Mouse (Mus musculus) cerebellum, postnatal 25 days (tissue): ENCODE data around the gene Map3k15.
A peak's percentile ranks its signal among the peaks of the same experiment; 100 is the strongest.

Source experiments
- DNase-seq, 2 experiments: peaks; one replicate each; pipeline ENCODE4 v3.0.0; 2021; ENCODE audit warnings: mixed read lengths in 2 of 2

Map3k15 gene

DNA sequence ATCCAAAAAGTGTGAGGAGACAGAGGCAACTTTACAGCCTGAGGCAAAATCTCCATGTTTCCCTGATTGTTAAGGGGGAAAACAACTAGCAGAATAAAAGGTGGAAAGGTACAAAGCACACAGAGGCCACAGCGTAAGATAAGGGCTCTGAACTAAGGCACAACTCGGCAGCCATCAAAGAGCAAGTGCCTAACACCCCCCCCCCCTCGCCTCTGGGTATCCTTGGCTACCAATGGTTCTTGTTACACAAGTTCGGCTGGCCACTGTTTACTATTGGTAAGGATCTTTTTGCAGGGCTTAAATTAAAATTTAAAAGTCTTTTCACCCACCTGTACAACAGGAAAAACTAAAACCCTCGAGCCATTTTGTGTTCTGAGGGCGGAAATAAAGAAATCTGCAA is 147.5 kb downstream of the Map3k15 start:
- no peak for DNase-seq

DNA sequence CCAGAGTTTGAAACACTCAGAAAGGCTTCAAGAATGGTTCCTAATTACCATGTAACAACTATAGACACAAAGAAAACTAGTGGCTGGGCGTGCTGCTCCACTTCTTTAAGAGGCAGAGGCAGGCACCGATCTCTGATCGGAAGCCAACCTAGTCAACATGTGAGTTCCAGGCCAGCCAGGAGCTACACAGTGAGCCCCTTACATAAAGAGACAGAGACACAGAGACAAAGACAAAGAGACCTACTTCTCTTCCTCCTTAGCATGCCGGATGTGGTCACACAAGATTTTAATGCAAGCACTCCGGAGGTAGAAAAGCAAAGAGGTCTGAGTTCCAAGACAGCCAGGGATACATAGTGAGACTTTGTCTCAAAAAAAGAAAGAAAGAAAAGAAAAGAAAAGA is 147.9 kb downstream of the Map3k15 start:
- DNase-seq = no peak

DNA sequence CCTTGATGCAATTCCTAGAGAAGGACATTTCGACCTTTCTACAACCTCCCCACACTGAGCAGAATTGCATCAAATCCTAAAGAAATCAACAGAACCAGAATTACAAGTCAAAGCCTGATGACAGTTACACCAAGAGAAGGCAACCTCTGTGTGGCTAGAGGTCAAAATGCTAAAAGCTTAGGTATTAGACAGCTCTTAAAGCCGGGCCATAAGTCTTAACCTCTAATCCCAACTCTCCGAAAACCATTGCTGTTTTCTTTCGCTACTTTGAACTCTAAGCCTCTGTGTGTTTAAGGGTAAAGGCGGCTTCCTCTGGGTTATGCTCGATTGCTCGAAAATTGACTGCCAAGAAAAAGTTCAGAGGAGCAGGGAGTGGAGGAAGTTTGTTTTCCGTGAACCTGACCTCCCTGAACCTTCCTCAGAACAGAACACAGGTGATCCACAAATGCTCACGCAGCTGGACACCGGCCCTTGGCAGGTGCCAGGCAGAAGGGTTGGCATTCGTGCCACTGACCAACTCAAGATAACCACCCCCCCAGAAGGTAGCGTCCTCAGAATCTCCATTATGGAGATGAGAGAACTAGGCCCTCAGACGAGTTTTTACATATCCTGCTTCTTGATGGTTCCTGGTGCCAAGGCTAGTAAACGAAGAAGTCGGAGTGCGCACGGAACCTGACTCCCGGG is 149.1 kb downstream of the Map3k15 start:
- peak in 1 of 2 experiments; percentile 50 for DNase-seq

GRCm38 (mm10) chrX:160137861-160138717 is 149.9 kb downstream of the Map3k15 start, which contains the start of gene Pdha1:
Gene Pdha1 (minus strand): TSS chrX:160138413.
- peak; percentile 86 to 89 for DNase-seq

DNA sequence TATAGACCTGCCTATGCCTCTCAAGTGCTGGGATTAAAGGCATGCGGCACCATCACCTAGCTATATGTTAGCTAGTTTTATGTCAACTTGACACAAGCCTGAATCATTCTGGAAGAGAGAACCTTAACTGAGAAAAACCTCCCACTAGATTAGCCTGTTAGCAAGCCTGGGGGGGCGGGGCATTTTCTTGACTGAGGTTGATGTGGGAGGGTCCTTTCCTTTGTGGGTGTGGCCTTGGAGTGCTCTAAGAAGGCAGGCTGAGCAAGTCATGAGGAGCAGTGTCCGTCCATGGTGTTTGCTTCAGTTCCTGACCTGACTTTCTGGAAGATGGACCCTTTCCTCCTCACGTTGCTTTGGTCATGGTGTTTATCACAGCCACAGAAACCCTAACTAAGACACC is 158.6 kb downstream of the Map3k15 start:
- no peak for DNase-seq

GRCm38 (mm10) chrX:160147406-160147805 is 159.2 kb downstream of the Map3k15 start:
- no peak for DNase-seq

DNA sequence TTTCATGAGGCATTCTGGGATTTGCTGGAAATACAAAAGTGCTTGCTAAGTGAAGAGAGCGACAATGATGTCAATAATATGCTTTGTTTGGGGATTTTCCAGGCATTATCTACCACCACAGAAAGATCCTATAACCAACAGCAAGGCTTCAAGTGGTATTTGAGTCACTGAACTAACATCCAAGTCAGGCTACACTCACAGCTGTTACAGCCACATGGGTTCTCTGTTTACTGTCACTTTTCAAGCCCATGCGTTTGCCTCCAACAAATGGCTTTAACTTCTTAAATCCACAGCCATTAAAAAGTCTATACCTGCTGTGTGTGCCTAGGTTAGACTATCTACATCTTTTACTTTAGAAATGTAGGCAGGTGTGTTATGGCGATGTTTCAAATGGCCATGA is 160.6 kb downstream of the Map3k15 start:
- DNase-seq = no peak

DNA sequence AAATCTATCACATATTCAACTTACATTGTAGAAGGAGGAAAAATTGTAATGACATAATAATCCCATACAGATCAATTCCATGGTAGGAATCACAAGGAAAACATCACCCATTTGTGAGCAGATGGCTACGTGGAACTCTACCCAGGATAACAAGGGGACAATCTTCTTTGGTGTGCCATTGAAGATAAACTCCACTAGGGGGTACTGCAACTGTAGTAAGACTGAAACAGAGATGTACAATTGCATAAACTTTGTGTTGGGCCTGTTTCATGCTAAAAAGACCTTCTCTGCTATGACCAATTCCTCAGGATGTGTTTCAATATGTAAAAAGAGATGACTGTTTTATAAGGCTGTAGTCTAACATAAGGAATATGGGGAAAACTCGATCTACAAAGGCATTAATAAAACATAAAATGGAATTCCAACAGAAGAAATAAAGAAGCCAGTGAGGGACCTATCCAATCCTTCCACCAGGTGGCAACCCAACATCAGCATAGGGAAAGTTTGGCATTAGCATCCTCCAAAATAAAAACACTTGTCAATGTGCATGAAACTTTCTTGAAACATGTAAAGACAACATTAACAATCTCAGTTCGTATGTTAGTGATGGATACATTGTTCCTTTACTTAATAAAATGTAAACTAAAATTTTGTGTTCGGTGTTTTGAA is 165.0 kb downstream of the Map3k15 start:
- DNase-seq = no peak

- DNase-seq = no peak
These were observed 176.0 kb downstream of the Map3k15 start for GRCm38 (mm10) chrX:160164259-160164658.

- DNase-seq = no peak
These were observed 178.2 kb downstream of the Map3k15 start for GRCm38 (mm10) chrX:160166246-160166985.

GRCm38 (mm10) chrX:160170150-160170549 is 181.9 kb downstream of the Map3k15 start:
- DNase-seq = peak; percentile 53 to 76
